Mouse (Mus musculus): ENCODE measurements around the gene Gtf2a2.

Gtf2a2 gene

DNA sequence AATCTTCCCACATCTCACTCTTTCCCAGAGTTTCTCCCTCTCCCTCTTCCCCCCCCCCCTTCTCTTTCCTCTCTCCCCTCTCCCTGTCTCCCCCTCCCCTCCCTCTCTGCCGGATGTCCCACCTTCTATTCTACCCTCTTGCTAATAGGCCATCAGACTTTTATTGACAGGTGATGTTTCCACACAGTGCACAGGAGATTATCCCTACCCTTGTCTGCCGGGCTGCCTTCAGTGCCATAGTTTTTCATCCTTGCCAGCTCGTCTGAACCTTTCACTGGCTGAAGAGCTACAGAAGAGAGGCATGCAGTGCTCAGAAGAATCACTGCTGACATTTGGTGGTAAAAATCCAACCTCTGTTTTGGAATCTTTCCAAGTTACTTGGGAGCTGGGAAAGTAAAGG lies 41.1 kb downstream of the Gtf2a2 start:
- no peak for DNase-seq (ENCODE audit: low spot score in 2 of 2)

DNA sequence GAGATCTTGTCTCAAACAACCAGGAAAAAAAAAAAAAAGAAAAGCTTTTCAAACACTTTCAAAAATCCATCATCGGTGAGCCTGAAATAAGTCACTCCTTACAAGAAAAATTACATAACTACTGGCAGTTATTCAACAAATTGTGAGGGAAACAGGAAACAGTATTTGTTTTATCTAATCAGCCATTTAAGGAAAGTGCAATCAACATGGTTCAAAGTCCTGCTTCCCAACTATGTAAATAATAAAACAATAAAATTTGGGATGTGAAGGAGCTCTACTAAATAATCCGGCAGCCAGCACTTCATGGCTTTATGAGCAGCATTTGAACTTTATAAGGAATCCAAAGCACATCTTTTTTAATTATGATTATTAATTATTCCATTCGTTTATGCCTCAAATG lies 49.7 kb downstream of the Gtf2a2 start:
- DNase-seq (ENCODE audit: low spot score in 2 of 2), result no peak

GRCm38 (mm10) chr9:70067497-70067896 lies 55.1 kb downstream of the Gtf2a2 start:
- DNase-seq (ENCODE audit: low spot score in 2 of 2), result no peak

- no peak for DNase-seq (ENCODE audit: low spot score in 2 of 2)
These were observed 57.6 kb downstream of the Gtf2a2 start for GRCm38 (mm10) chr9:70069961-70070435.

- no peak for DNase-seq (ENCODE audit: low spot score in 2 of 2)
These were observed 60.0 kb downstream of the Gtf2a2 start for GRCm38 (mm10) chr9:70072387-70072786.
